Mouse (Mus musculus): ENCODE measurements around the gene Clcnka.

DNA sequence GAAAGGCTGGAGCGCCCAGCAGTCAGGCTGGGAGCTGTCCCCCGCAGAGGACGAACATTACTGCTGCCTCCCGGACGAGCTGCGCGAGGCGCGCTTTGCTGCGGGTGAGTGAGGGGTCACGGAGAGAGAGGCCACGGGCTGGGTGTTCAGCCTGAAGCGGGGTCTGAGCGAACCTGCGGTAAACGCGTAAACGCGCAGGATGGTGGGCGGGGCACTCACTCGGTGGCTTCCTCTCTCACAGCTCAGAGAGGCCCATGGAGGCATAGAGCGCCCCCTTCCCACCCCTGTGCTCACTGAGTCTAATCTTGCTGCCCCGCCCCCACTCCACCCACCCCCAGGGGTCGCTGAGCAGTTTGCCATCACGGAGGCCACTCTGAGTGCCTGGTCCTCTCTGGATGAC, 16.1 kb downstream of the Clcnka start:
- TF ChIP-seq CTCF (IDR thresholded peaks at IDR 0.05; ENCODE audit: low read depth, low read length) (peak; percentile 29), EP300 (IDR thresholded peaks at IDR 0.05; ENCODE audit: insufficient read depth, low read depth, low read length) (no peak), POLR2A (IDR thresholded peaks at IDR 0.05; ENCODE audit: insufficient read depth, low read length) (no peak)

All from ES-Bruce4 (cell line).